Mouse (Mus musculus) brain, adult 10 weeks (tissue): ENCODE data around the gene Cast. TPM values are rescaled to one million over a fixed set of nuclear protein-coding genes. Genes with fewer than 3 reads are reported as not detected.

Experiments
- polyA plus RNA-seq: library from polyadenylated mRNA; stranded (reverse); fragments of 350-450 nt; fragmentation: Illumina TruSeq; extraction: RNeasy Lipid Tissue Mini Kit (QIAGEN cat#74804); gene quantifications from one replicate; pipeline ENCODE4 v1.2.3, GENCODE M21; 2015; ENCODE audit warnings: low read depth, low replicate concordance

The Cast gene
- 12.5 TPM for polyA plus RNA-seq

GRCm38 (mm10) chr13:74808152-74808929 lies at the start of gene Cast:
TSS of gene Cast (minus strand) at chr13:74808810.

Other genes with a start within 250 kb of the Cast start
- 6.7 TPM for gene Erap1, start 169.2 kb downstream of the Cast start, polyA plus RNA-seq